Mouse (Mus musculus): ENCODE data around the gene Tspan11.

DNA sequence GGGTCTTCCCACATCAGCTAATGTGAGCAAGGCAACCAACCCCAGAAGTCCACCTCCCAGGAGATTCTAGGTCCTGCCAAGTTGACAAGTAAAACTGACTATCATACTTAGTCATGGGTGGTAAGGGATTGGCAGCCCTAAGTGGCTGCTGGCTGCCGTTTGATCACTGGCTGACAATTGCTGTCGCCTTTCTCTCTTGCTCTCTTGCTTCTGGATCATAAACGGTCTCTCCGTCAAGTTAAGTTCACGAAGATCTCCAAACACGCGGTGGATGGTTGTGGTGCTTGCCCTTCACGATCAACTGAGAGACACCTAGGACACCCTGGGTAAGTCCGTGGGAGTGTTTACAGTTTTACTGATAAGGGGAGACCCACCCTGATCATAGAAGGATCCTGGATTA, 11.0 kb upstream of the Tspan11 start:
- TF ChIP-seq NANOG (IDR thresholded peaks at IDR 0.05; ENCODE audit: borderline replicate concordance, low read length) (no peak), CTCF (conservative IDR thresholded peaks at IDR 0.05; ENCODE audit: low read length) (no peak)

Measured in E14TG2a.4 (cell line).